Mouse (Mus musculus): ENCODE results near the gene Pnp.
"Not testable (repeated sequence)": the region's sequence is repeated elsewhere in the genome, so short reads cannot be mapped to it uniquely, and the experiment has no call there.

- TF ChIP-seq CTCF (conservative IDR thresholded peaks at IDR 0.05 in 1 of 2, IDR thresholded peaks at IDR 0.05 in 1 of 2; ENCODE audit: low read depth in 2 of 2, low read length in 2 of 2); BHLHE40 (IDR thresholded peaks at IDR 0.05; ENCODE audit: low read depth, low read length); POLR2A (IDR thresholded peaks at IDR 0.05; ENCODE audit: low read depth, low read length); IRF4 (IDR thresholded peaks at IDR 0.05; ENCODE audit: low read depth, low read length); MAFK (IDR thresholded peaks at IDR 0.05; ENCODE audit: insufficient replicate concordance, low read length); ZNF384 (IDR thresholded peaks at IDR 0.05; ENCODE audit: low read depth, low read length); CHD2 (IDR thresholded peaks at IDR 0.05; ENCODE audit: low read length); RAD21 (IDR thresholded peaks at IDR 0.05; ENCODE audit: low read depth, low read length); UBTF (IDR thresholded peaks at IDR 0.05; ENCODE audit: low read depth, low read length): not testable (repeated sequence)
These were observed 14.2 kb downstream of the Pnp start for GRCm38 (mm10) chr14:50945081-50945480.
